Comparison of ENCODE assay signal across 8 mouse cellular contexts in the genomic region with DNA sequence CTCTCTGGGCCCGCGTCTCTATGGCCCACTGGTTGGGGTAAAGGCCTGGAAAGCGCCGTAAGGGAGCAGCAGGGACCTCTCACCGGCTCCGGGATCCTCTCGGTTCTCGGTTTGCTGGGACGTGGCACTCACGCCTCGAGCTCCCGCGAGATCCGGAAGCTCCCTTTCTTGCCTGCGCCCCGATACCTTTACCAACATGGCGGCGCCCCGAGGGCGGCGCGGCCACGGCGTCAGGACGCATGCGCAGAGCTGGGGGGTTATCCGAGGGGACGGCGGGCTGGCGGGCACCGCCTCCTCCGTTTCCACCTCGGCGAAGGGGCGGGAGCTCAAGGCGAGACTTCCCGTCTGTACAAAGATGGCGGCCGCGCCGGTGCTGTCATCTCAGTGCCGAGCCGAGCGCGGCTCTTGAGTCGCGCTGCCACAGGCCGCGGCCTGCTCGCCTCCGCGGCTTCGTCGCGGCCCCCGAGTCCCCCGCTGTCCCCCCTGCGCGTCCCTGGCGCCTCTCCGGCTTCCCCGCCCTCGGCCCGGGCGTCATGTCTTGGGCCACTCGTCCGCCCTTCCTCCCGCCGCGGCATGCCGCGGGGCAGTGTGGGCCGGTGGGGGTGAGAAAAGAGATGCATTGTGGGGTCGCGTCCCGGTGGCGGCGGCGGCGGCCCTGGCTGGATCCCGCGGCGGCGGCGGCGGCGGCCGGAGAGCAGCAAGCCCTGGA. TPM values are rescaled to one million over a fixed set of nuclear protein-coding genes. Genes with fewer than 3 reads are reported as not detected.
A peak's percentile ranks its signal among the peaks of the same experiment; 100 is the strongest.
DNase-seq lines count a peak whose midpoint lies in the region; ATAC-seq lines count a peak whose summit lies in the region.

Gene Slc39a7 (minus strand): TSS at position 218 of the 709 bp plus-strand sequence.
Gene Rxrb (plus strand): TSS at position 348 of the 709 bp plus-strand sequence.

- H3K36me3 ChIP-seq in hindbrain, embryonic 14.5 days (replicated peaks; ENCODE audit: control insufficient read depth, insufficient read depth), result peaks cover 51% of the 10 kb centered on the region

- H3K4me2 ChIP-seq in hindbrain, embryonic 14.5 days (replicated peaks), result peak within 1 kb of the TSS; percentile 80

- peak within 1 kb of the TSS; percentile 99 for H3K27ac ChIP-seq in hindbrain, embryonic 14.5 days

- H3K4me1 ChIP-seq in hindbrain, embryonic 14.5 days (replicated peaks; ENCODE audit: control insufficient read depth, insufficient read depth, low read length), result peaks cover 47% of the 10 kb centered on the region

- H3K9ac ChIP-seq in hindbrain, embryonic 14.5 days, result peak within 1 kb of the TSS; percentile 95

- peak within 1 kb of the TSS; percentile 90 for H3K4me3 ChIP-seq in hindbrain, embryonic 14.5 days (replicated peaks; ENCODE audit: low read length)

- ATAC-seq in hindbrain, embryonic 14.5 days (ENCODE audit: low FRiP score), result peak; percentile 80

- DNase-seq in R1 (ENCODE audit: low read depth, low spot score), result peak; percentile 97
- peak; percentile 99 for DNase-seq in cerebellum, postnatal 25 days
- DNase-seq in frontal cortex, postnatal 25 days (ENCODE audit: low spot score in 2 of 2), result peak; percentile 90 to 97
- DNase-seq in hindbrain, embryonic 14.5 days (ENCODE audit: low spot score), result peak; percentile 99
- peak; percentile 98 to 99 for DNase-seq in layer of hippocampus, postnatal 36 days
- peak; percentile 97 for DNase-seq in lung, postnatal 36 days
- DNase-seq in retina, postnatal 1 day, result peak; percentile 99
- peak; percentile 97 for DNase-seq in urinary bladder, adult 18-20 months (ENCODE audit: low spot score in 2 of 2)

- no peaks in the 10 kb centered on the region for H3K27me3 ChIP-seq in hindbrain, embryonic 14.5 days (ENCODE audit: control insufficient read depth, insufficient read depth, low read length)

- no peaks in the 10 kb centered on the region for H3K9me3 ChIP-seq in hindbrain, embryonic 14.5 days (ENCODE audit: control insufficient read depth, low read length)

- under 1% methylated on average over 86 of the region's 88 CpGs for WGBS in hindbrain, embryonic 14.5 days

RNA-seq across cellular contexts. Expression of gene Slc39a7, which starts in this region (rescaled TPM):
- 87.1 and 97.0 TPM in 2 replicates for polyA plus RNA-seq in hindbrain, embryonic 14.5 days (2014; fragmentation: Nextera tagmentation; extraction: Ambion mirVana)
- 10 to 100 TPM; 88.5 to 92.6 TPM for total RNA-seq in layer of hippocampus, postnatal 36 days (2021)

RNA-seq across cellular contexts. Expression of gene Rxrb, which starts in this region (rescaled TPM):
- polyA plus RNA-seq in hindbrain, embryonic 14.5 days (2014; fragmentation: Nextera tagmentation; extraction: Ambion mirVana), result 32.2 and 34.5 TPM in 2 replicates
- 10 to 100 TPM; 77.8 to 79.2 TPM for total RNA-seq in layer of hippocampus, postnatal 36 days (2021)

Comparison
In these comparisons a context has a peak if more than half of its experiments do, and no peak if none do; other contexts are left out.
1. Peak in every context shown above with its lines: DNase-seq, ATAC-seq, H3K4me3 ChIP-seq and H3K27ac ChIP-seq.